Mouse (Mus musculus): ENCODE data around the gene Gpr62. TPM values are rescaled to one million over a fixed set of nuclear protein-coding genes. Genes with fewer than 3 reads are reported as not detected.
A peak's percentile ranks its signal among the peaks of the same experiment; 100 is the strongest.

Gene Gpr62
- total RNA-seq, 2 experiments from 2014 or later, result 0.15 TPM; not detected in 1

DNA sequence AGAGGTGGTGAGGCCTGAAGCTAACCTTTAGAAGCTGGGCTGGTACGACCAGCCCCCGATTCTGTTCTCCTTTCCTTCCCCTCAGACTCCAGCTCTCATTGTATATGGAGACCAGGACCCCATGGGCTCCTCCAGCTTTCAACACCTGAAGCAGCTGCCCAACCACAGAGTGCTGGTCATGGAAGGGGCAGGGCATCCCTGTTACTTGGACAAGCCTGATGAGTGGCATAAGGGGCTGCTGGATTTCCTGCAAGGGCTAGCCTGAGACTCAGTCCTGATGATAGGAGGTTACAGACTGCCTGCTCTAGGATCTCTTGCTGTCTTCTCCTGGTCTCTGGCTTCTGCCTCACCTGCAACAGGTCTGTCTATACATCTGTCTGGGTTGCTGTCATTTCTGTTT is 13.8 kb downstream of the Gpr62 start:
- no peak for TF ChIP-seq CTCF (IDR thresholded peaks at IDR 0.05)
- intact Hi-C loops (cut with DNase I), result no loop called here
- DNase-seq, result no peak
- Histone ChIP-seq H3K4me3 (no peak overlapping the region), H3K27ac (peak overlapping the region; percentile 16; the same call in 1 of the 2 replicates)

DNA sequence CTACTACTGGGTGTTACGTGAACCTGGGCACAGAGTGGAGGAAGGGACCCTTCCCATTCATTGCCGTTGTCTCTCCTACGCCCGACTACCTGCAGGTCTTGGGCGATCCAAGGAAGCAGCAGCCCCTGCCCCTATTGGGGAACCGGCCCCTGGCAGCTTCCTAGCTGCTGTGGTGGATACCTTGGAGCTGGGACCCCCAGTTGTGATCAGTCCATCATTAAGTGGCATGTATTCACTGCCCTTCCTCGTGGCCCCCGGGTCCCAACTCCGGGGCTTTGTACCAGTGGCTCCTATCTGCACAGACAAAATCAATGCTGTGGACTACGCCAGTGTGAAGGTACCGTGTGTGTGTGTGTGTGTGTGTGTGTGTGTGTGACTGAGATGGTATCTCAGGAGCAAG is 14.4 kb downstream of the Gpr62 start:
- TF ChIP-seq CTCF (IDR thresholded peaks at IDR 0.05), result no peak
- Histone ChIP-seq H3K27ac (peak overlapping the region; percentile 95), H3K4me3 (peak overlapping the region; percentile 67)
- intact Hi-C loops (cut with DNase I), result no loop called here
- DNase-seq, result no peak

DNA sequence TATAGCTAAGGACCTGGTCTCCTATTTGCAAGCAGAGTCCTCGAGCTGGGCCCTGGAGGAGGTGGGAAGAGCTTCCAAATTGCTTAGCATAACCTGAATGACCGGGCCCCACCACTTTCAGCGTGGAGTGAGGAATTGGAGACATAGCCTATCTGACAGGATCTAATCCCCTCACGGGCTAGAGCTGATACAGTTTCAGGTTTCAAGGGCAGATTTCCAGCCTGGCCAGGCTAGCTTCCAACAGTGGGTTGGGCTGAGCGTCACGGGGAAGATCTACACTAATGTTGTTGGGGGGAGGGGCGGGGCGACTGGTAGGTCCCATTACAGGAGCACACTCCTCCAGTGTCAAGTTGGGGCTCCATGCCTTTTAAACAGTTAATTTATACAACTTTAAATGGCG is 15.1 kb downstream of the Gpr62 start:
- intact Hi-C loops (cut with DNase I), result no loop called here
- DNase-seq, result peak; percentile 85

GRCm38 (mm10) chr9:106449947-106450346 is 15.8 kb downstream of the Gpr62 start:
- DNase-seq, result no peak
- peak overlapping the region; percentile 95 for H3K27ac ChIP-seq

More for the DNA sequence above, 15.1 kb downstream of the Gpr62 start:
- no peak for TF ChIP-seq CTCF (IDR thresholded peaks at IDR 0.05)
- H3K4me3 ChIP-seq, result peak overlapping the region; percentile 67
- H3K27ac ChIP-seq, result peak overlapping the region; percentile 95

GRCm38 (mm10) chr9:106448498-106449031 is 17.2 kb downstream of the Gpr62 start:
- peak overlapping the region; percentile 95 for H3K27ac ChIP-seq
- peak; percentile 93 for DNase-seq
- peak; percentile 91; the same call in 1 of the 2 replicates for TF ChIP-seq CTCF (IDR thresholded peaks at IDR 0.05)
- intact Hi-C loops (cut with DNase I), result loop anchor here (1.0 kb wide), 1 partner anchor 27 kb away; the partner anchor contains the start of gene Rrp9
- H3K4me3 ChIP-seq, result peak overlapping the region; percentile 67

More at GRCm38 (mm10) chr9:106449947-106450346, 15.8 kb downstream of the Gpr62 start:
- intact Hi-C loops (cut with DNase I), result no loop called here
- peak overlapping the region; percentile 67 for H3K4me3 ChIP-seq
- TF ChIP-seq CTCF (IDR thresholded peaks at IDR 0.05), result no peak

GRCm38 (mm10) chr9:106447951-106448350 is 17.8 kb downstream of the Gpr62 start:
- Histone ChIP-seq H3K27ac (peak overlapping the region; percentile 95), H3K4me3 (peak overlapping the region; percentile 67)
- DNase-seq, result no peak
- intact Hi-C loops (cut with DNase I), result loop anchor here (1.0 kb wide), 1 partner anchor 27 kb away; the partner anchor contains the start of gene Rrp9
- TF ChIP-seq CTCF (IDR thresholded peaks at IDR 0.05), result no peak

GRCm38 (mm10) chr9:106447348-106447747 is 18.4 kb downstream of the Gpr62 start, which contains the start of the genes Abhd14b and Abhd14a:
Abhd14b (plus strand) TSS chr9:106447459.
Abhd14a (minus strand) TSS chr9:106447678.
- DNase-seq, result peak; percentile 98
- peak within 1 kb of the TSS; percentile 95 for H3K27ac ChIP-seq
- intact Hi-C loops (cut with DNase I), result no loop called here
- H3K4me3 ChIP-seq, result peak within 1 kb of the TSS; percentile 67
- TF ChIP-seq CTCF (IDR thresholded peaks at IDR 0.05), result peak; percentile 62

- DNase-seq, result no peak
- intact Hi-C loops (cut with DNase I), result no loop called here
- Histone ChIP-seq H3K4me3 (no peak overlapping the region), H3K27ac (no peak overlapping the region)
- no peak for TF ChIP-seq CTCF (IDR thresholded peaks at IDR 0.05)
These were observed 20.9 kb downstream of the Gpr62 start for GRCm38 (mm10) chr9:106444836-106445235.

GRCm38 (mm10) chr9:106442680-106443079 is 23.1 kb downstream of the Gpr62 start:
- Histone ChIP-seq H3K27ac (no peak overlapping the region), H3K4me3 (no peak overlapping the region)
- TF ChIP-seq CTCF (IDR thresholded peaks at IDR 0.05), result peak; percentile 44
- DNase-seq, result no peak
- intact Hi-C loops (cut with DNase I), result no loop called here

GRCm38 (mm10) chr9:106436566-106436965 is 29.2 kb downstream of the Gpr62 start:
- H3K27ac ChIP-seq, result no peak overlapping the region
- no peak for DNase-seq
- intact Hi-C loops (cut with DNase I), result no loop called here
- no peak overlapping the region for H3K4me3 ChIP-seq
- no peak for TF ChIP-seq CTCF (IDR thresholded peaks at IDR 0.05)

- Histone ChIP-seq H3K4me3 (no peak overlapping the region), H3K27ac (no peak overlapping the region)
- intact Hi-C loops (cut with DNase I), result no loop called here
- no peak for TF ChIP-seq CTCF (IDR thresholded peaks at IDR 0.05)
- peak; percentile 13 for DNase-seq
These were observed 32.3 kb downstream of the Gpr62 start for GRCm38 (mm10) chr9:106433389-106433788.

DNA sequence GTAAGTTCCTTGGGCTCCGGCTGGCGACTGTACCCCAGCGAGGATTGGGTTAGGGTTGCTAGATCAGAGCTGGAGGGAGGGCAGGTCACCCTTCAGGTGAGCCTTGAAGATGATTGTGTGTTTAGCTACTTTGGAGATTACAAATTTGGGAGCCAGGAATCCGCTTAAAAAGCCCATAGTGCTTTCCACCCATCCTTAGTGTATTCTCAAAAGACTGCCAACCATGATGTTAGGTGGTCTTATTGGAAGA is 35.8 kb downstream of the Gpr62 start:
- Histone ChIP-seq H3K4me3 (peak overlapping the region; percentile 90), H3K27ac (peak overlapping the region; percentile 96)
- no peak for TF ChIP-seq CTCF (IDR thresholded peaks at IDR 0.05)
- DNase-seq, result no peak
- intact Hi-C loops (cut with DNase I), result no loop called here

- peak within 1 kb of the TSS; percentile 90 for H3K4me3 ChIP-seq
- peak within 1 kb of the TSS; percentile 96 for H3K27ac ChIP-seq
- intact Hi-C loops (cut with DNase I), result loop anchor here (2.0 to 10.0 kb wide), 2 partner anchors 47 to 255 kb away; partner anchors contain the start of genes Parp3 and Wdr82
- TF ChIP-seq CTCF (IDR thresholded peaks at IDR 0.05), result no peak; the same call in 1 of the 2 replicates
- peak; percentile 94 for DNase-seq
These were observed 36.3 kb downstream of the Gpr62 start, which contains the start of gene Rpl29 for GRCm38 (mm10) chr9:106429221-106430014. Rpl29 (plus strand) TSS chr9:106429454.
